Mouse (Mus musculus) liver, embryonic 16.5 days (tissue): ENCODE data around the gene Mrgprh. TPM values are rescaled to one million over a fixed set of nuclear protein-coding genes. Genes with fewer than 3 reads are reported as not detected.

Source experiments
- ATAC-seq: fragments of 200-750 bp; cut with Nextera tagmentation; 2 replicates; pipeline ENCODE4 v1.8.0; 2017; ENCODE audit warnings: low read depth, mild to moderate bottlenecking, moderate number of reproducible peaks, moderate library complexity
- H3K27ac ChIP-seq: fragments of 300-500 bp; sonication (generic); 2 replicates; pipeline ENCODE4 v1.5.1; 2014; ENCODE audit warnings: mild to moderate bottlenecking, low read length
- H3K27me3 ChIP-seq: fragments of 300-500 bp; sonication (generic); 2 replicates; pipeline ENCODE4 v1.6.1; 2014; ENCODE audit warnings: low read depth, low read length, mixed read lengths; ENCODE audit not compliant: control insufficient read depth, insufficient read depth
- H3K36me3 ChIP-seq: fragments of 300-500 bp; sonication (generic); 2 replicates; pipeline ENCODE4 v1.6.1; 2014; ENCODE audit warnings: mild to moderate bottlenecking; ENCODE audit not compliant: control insufficient read depth, insufficient read depth
- H3K4me1 ChIP-seq: fragments of 300-500 bp; sonication (generic); 2 replicates; pipeline ENCODE4 v1.6.1; 2014; ENCODE audit warnings: low read depth, low read length, mixed read lengths; ENCODE audit not compliant: control insufficient read depth
- H3K4me2 ChIP-seq: fragments of 300-500 bp; sonication (generic); 2 replicates; pipeline ENCODE4 v1.6.1; 2014; ENCODE audit warnings: low read depth, low read length, mixed read lengths
- H3K4me3 ChIP-seq: fragments of 300-500 bp; sonication (generic); 2 replicates; pipeline ENCODE4 v1.5.1; 2014; ENCODE audit warnings: low read depth, mild to moderate bottlenecking, low read length
- H3K9ac ChIP-seq: fragments of 300-500 bp; sonication (generic); 2 replicates; pipeline ENCODE4 v1.6.1; 2014; ENCODE audit warnings: low read depth, low read length
- H3K9me3 ChIP-seq: fragments of 300-500 bp; sonication (generic); replicated peaks from 2 replicates; pipeline ENCODE4 v1.6.1; 2016; ENCODE audit warnings: low read length; ENCODE audit not compliant: control insufficient read depth
- WGBS: fragments of 180-500 bp; shearing (Covaris S2); extraction: QIAGEN DNeasy Blood & Tissue Kit; methylation state at CpG from one replicate; pipeline ENCODE4 v1.1.7; 2014; ENCODE audit not compliant: insufficient replicate concordance; 5-methylcytosine and 5-hydroxymethylcytosine counted together
- polyA plus RNA-seq: library from polyadenylated mRNA; unstranded; fragments of >200 nt; fragmentation: Nextera tagmentation; extraction: Ambion mirVana; gene quantifications from 2 replicates; pipeline ENCODE4 v1.2.1, GENCODE M21; 2015

Mrgprh gene
- not detected in 2 replicates for polyA plus RNA-seq

DNA sequence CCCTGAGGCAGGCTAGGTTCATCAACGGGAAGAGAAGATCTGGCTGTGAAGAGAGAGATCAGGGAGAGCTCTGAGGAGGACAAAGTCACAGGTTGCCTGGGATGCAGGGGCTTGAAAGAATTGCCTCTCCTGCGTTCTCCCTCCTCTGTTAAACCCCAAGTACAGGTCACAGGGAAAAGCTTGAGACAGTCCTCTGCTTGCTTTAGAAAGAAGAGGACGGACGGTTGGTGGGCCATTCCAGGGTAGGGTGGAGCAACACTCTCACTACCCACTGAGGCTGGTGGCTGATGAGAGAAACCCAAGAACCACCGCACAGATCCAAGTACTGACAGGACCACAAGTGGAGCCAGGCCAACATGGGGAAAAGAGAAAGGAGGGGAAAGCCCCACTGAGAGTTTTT is at the start of gene Mrgprh:
Mrgprh (plus strand) TSS at position 301 of the 400 bp plus-strand sequence.
- Histone ChIP-seq H3K27me3 (peaks cover 4% of the 10 kb centered on the region), H3K4me3 (no peak within 1 kb of the TSS), H3K4me2 (no peak within 1 kb of the TSS), H3K9ac (no peak within 1 kb of the TSS), H3K9me3 (no peaks in the 10 kb centered on the region), H3K36me3 (no peaks in the 10 kb centered on the region), H3K4me1 (no peaks in the 10 kb centered on the region; the same call in none of the 2 replicates), H3K27ac (no peak within 1 kb of the TSS)
- 50% methylated on average over 5 of the region's 5 CpGs for WGBS
- ATAC-seq: no peak

DNA sequence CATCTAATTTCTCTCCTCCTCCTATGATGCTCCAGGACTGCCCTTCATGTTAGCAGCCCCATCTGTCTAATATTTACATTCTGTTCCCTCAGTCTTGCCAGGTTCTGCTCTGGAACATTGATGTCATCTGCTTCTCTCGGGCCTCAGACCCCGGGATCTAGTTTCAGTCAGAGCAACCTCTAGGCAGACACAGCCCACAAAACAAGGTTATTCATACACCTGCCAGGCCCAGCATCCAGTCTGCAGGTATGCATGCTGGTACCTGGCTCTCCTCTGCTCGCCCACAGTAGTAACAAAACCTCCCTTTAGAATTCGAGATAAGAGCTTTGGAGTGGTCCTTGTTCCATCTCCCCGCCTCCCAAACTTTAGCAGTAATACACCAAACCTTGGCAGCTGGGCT is 45.5 kb upstream of the Mrgprh start:
- Histone ChIP-seq H3K36me3 (no peaks in the 10 kb centered on the region), H3K27me3 (no peaks in the 10 kb centered on the region), H3K4me2 (no peak overlapping the region), H3K9ac (no peak overlapping the region), H3K9me3 (no peaks in the 10 kb centered on the region), H3K4me3 (no peak overlapping the region), H3K4me1 (no peaks in the 10 kb centered on the region), H3K27ac (no peak overlapping the region)
- WGBS: 62% methylated on average over 5 of the region's 5 CpGs
- no peak for ATAC-seq

DNA sequence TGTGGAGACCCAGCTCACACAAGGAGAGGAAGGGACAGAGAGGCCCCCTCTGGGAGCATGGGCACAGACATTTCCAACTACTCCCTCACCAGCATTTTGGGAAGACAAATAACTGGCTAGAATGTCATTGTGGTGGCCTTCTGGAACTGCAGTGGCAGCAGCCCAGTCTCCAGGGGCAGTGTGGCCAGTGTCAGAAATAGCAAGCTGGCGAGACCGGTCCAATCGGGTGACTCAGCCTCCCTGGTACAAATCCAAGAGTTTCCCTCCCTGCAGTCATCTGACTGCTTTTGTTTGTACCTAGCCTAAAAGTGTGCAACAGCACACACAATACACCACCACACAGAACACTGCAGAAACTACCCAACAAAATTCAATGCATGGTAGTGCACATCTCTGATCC is 43.6 kb upstream of the Mrgprh start:
- H3K4me1 ChIP-seq: no peaks in the 10 kb centered on the region
- no peak overlapping the region for H3K27ac ChIP-seq
- H3K4me3 ChIP-seq: no peak overlapping the region
- no peak overlapping the region for H3K9ac ChIP-seq
- WGBS: 79% methylated on average over 3 of the region's 3 CpGs
- H3K27me3 ChIP-seq: no peaks in the 10 kb centered on the region
- H3K9me3 ChIP-seq: no peaks in the 10 kb centered on the region
- no peak for ATAC-seq
- no peak overlapping the region for H3K4me2 ChIP-seq
- H3K36me3 ChIP-seq: no peaks in the 10 kb centered on the region

DNA sequence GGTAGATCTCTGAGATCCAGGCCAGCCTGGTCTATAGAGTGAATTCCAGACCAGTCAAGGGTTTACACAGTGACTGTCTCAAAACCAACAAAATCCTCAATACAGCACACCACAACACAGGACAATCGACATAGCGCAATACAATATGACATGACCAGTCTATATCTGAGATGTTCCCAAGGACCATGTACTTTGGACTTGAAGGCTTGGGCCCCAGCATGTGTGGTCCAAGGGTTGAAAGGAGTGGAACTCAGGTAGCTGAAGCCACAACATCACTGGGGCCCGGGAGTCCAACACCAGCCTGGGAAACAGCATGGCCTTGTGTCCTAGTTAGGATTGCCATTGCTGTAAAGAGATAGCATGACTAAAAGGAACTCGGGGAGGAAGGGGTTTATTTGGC is 43.2 kb upstream of the Mrgprh start:
- no peak overlapping the region for H3K4me2 ChIP-seq
- H3K4me3 ChIP-seq: no peak overlapping the region
- H3K27me3 ChIP-seq: no peaks in the 10 kb centered on the region
- no peaks in the 10 kb centered on the region for H3K4me1 ChIP-seq
- no peak overlapping the region for H3K9ac ChIP-seq
- no peaks in the 10 kb centered on the region for H3K9me3 ChIP-seq
- no peak overlapping the region for H3K27ac ChIP-seq
- H3K36me3 ChIP-seq: no peaks in the 10 kb centered on the region
- WGBS: 73% methylated on average over 4 of the region's 4 CpGs
- no peak for ATAC-seq

DNA sequence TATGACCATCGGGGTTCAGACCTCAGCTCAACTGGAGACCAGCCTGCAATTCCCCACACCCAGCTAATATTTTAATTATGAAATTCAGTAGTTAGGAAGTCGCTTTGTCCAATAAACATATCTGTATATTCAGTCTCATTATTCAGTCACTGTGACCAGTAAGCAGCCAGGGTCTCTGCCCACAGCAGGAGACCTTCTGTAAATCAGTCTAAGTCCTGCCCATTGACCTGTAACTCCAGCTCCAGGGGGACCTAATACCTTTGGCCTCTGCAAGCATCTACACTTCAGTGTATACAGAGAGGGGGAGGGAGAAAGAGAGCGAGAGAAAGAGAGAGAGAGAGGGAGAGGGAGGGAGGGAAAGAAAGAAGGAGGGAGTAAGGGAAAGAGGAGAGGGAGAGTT is 41.5 kb upstream of the Mrgprh start:
- H3K27ac ChIP-seq: no peak overlapping the region

DNA sequence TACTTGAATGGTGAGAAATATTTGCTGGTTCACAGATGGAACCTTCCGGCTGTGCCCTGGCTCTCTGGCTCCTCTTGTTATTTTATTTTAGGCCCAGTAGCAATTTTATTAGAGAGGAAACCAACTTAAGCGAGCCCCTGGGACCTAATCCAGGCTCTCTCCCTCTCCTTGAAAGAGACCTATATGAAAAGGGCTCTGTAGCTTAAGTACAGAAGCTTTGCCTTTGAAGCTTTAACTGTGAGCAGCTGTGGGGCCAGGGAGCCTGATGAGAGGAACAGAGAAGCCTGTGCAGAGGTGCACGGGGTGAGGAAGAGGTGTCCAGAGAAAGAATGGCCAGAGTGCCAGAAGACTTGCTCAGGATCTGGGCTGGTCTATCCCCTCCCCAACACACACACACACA is 41.0 kb upstream of the Mrgprh start:
- no peaks in the 10 kb centered on the region for H3K36me3 ChIP-seq
- H3K27ac ChIP-seq: no peak overlapping the region
- H3K27me3 ChIP-seq: no peaks in the 10 kb centered on the region
- H3K9me3 ChIP-seq: no peaks in the 10 kb centered on the region
- H3K4me3 ChIP-seq: no peak overlapping the region
- H3K4me1 ChIP-seq: no peaks in the 10 kb centered on the region
- WGBS: 42% methylated on average over 3 of the region's 3 CpGs
- H3K4me2 ChIP-seq: no peak overlapping the region
- no peak for ATAC-seq
- H3K9ac ChIP-seq: no peak overlapping the region

More for the DNA sequence above, 41.5 kb upstream of the Mrgprh start:
- Histone ChIP-seq H3K9ac (no peak overlapping the region), H3K4me1 (no peaks in the 10 kb centered on the region), H3K4me2 (no peak overlapping the region), H3K27me3 (no peaks in the 10 kb centered on the region), H3K9me3 (no peaks in the 10 kb centered on the region), H3K4me3 (no peak overlapping the region), H3K36me3 (no peaks in the 10 kb centered on the region)
- ATAC-seq: no peak
- WGBS: 65% methylated on average over 3 of the region's 3 CpGs

DNA sequence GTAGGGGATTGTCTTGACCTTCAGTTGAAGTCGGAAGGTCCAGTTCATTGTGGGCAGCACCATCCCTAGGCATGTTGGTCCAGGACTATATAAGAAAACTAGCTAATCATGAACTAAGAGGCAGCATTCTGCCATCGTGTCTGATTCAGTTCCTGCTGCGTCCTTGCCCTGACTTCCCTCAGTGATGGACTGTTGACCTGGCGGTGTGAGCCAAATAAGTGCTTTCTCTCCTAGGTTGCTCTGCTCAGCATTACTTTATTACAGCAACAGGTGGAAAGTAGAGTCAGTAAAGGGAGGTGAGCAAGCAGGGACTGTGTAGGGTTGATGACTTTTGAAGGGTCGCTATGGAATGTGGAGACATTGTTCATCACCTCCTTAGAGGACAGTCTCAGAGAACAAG is 40.1 kb upstream of the Mrgprh start:
- Histone ChIP-seq H3K4me1 (no peaks in the 10 kb centered on the region), H3K9me3 (no peaks in the 10 kb centered on the region), H3K27ac (no peak overlapping the region), H3K4me2 (no peak overlapping the region), H3K9ac (no peak overlapping the region), H3K27me3 (no peaks in the 10 kb centered on the region), H3K36me3 (no peaks in the 10 kb centered on the region), H3K4me3 (no peak overlapping the region)
- 71% methylated on average over 5 of the region's 5 CpGs for WGBS
- ATAC-seq: no peak

DNA sequence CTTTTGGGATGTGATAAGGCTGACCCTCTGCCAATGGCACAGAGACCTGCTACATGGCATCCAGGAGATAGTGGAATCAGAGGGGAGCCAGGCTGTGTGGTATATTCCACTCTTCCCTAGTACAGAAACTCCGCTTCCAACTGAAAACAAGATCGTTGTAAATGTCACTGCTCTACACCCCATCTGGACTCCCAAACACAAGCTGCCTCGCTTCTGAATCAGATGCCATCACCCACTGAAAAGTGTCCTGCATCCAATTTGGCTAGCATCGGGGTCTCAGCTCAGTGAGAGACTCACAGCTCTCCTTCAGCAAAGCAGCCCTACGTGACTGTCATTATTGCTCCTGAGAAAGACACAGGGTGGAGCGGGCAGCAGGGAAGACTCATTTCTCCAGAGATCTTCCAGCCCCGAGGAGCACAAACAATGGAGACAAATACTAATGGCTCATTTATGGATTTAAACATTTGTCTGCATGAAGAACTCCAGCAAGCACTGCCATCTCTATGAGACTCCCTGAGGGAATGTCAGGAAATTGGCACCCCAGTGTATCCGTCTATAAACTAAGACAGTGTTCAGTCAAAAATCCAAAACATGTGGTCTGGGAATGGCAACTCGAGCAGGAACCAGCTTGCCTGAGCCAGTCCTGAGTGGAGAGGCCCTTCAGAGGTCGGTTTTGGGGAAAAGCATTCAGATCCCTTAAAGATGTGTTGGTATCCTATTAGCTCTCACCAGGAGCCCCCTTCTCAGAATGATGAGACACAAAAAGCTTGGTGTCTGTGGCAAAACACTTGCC is 36.2 kb upstream of the Mrgprh start:
- no peaks in the 10 kb centered on the region for H3K27me3 ChIP-seq
- WGBS: 56% methylated on average over 10 of the region's 10 CpGs
- H3K27ac ChIP-seq: no peak overlapping the region
- no peak overlapping the region for H3K4me2 ChIP-seq
- no peaks in the 10 kb centered on the region for H3K36me3 ChIP-seq
- ATAC-seq: no peak
- no peaks in the 10 kb centered on the region for H3K9me3 ChIP-seq
- H3K4me1 ChIP-seq: no peaks in the 10 kb centered on the region
- no peak overlapping the region for H3K9ac ChIP-seq
- H3K4me3 ChIP-seq: no peak overlapping the region

DNA sequence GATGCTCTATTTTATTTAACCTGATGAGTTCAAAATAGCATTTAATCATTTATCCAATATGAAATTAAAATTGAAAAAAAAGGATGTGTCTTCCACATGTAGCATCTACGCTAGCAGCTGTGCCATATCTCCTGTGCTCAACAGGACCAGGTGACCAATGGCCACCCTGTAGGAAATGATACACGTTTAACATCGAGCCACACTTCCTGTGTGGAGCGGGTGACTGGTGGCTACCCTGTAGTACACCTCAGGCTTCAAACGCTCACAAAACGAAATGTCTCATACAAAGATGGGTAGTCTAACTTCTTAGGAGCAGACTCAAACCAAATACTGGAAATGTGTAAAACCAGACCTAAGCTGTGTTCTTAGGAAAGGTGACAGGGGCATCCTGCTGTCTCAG is 32.0 kb upstream of the Mrgprh start:
- Histone ChIP-seq H3K9ac (no peak overlapping the region), H3K36me3 (no peaks in the 10 kb centered on the region), H3K4me3 (no peak overlapping the region), H3K4me2 (no peak overlapping the region), H3K27ac (no peak overlapping the region), H3K27me3 (no peaks in the 10 kb centered on the region), H3K9me3 (no peaks in the 10 kb centered on the region), H3K4me1 (no peaks in the 10 kb centered on the region)
- no peak for ATAC-seq
- WGBS: 36% methylated on average over 6 of the region's 6 CpGs
